Mouse (Mus musculus): ENCODE results near the gene Syne3. TPM values are rescaled to one million over a fixed set of nuclear protein-coding genes. Genes with fewer than 3 reads are reported as not detected.

Syne3 gene
- polyA plus RNA-seq, 1 experiment = 7.8 TPM

- no peak for TF ChIP-seq CTCF (IDR thresholded peaks at IDR 0.05; ENCODE audit: control insufficient read depth, insufficient read depth, insufficient replicate concordance, low read depth, low read length)
- no peak for TF ChIP-seq POLR2A (IDR thresholded peaks at IDR 0.05; ENCODE audit: control insufficient read depth, low read depth, low read length)
Measured at GRCm38 (mm10) chr12:104890066-104890465, 119.5 kb downstream of the Syne3 start.

GRCm38 (mm10) chr12:104886104-104886503, 123.5 kb downstream of the Syne3 start:
- H3K4me1 ChIP-seq (ENCODE audit: control insufficient read depth, insufficient read depth, low read length) = no peaks in the 10 kb centered on the region
- TF ChIP-seq POLR2A (IDR thresholded peaks at IDR 0.05; ENCODE audit: control insufficient read depth, low read depth, low read length) = no peak
- TF ChIP-seq CTCF (IDR thresholded peaks at IDR 0.05; ENCODE audit: control insufficient read depth, insufficient read depth, insufficient replicate concordance, low read depth, low read length) = no peak

More at GRCm38 (mm10) chr12:104890066-104890465, 119.5 kb downstream of the Syne3 start:
- no peak overlapping the region for H3K27ac ChIP-seq (ENCODE audit: control insufficient read depth, insufficient read depth, low read depth, low read length)
- H3K36me3 ChIP-seq (ENCODE audit: control insufficient read depth, insufficient read depth, low read length) = no peaks in the 10 kb centered on the region
- no peak overlapping the region for H3K4me3 ChIP-seq (ENCODE audit: control insufficient read depth, low read depth, low read length)
- H3K4me1 ChIP-seq (ENCODE audit: control insufficient read depth, insufficient read depth, low read length) = no peaks in the 10 kb centered on the region
- H3K27me3 ChIP-seq (ENCODE audit: control insufficient read depth, insufficient read depth, low read length) = no peaks in the 10 kb centered on the region

GRCm38 (mm10) chr12:104882533-104882932, 127.1 kb downstream of the Syne3 start:
- Histone ChIP-seq H3K27me3 (ENCODE audit: control insufficient read depth, insufficient read depth, low read length) (no peaks in the 10 kb centered on the region), H3K4me3 (ENCODE audit: control insufficient read depth, low read depth, low read length) (no peak overlapping the region), H3K27ac (ENCODE audit: control insufficient read depth, insufficient read depth, low read depth, low read length) (no peak overlapping the region), H3K36me3 (ENCODE audit: control insufficient read depth, insufficient read depth, low read length) (no peaks in the 10 kb centered on the region), H3K4me1 (ENCODE audit: control insufficient read depth, insufficient read depth, low read length) (no peaks in the 10 kb centered on the region)
- TF ChIP-seq CTCF (IDR thresholded peaks at IDR 0.05; ENCODE audit: control insufficient read depth, insufficient read depth, insufficient replicate concordance, low read depth, low read length) = no peak
- TF ChIP-seq POLR2A (IDR thresholded peaks at IDR 0.05; ENCODE audit: control insufficient read depth, low read depth, low read length) = no peak

More at GRCm38 (mm10) chr12:104886104-104886503, 123.5 kb downstream of the Syne3 start:
- Histone ChIP-seq H3K27me3 (ENCODE audit: control insufficient read depth, insufficient read depth, low read length) (no peaks in the 10 kb centered on the region), H3K27ac (ENCODE audit: control insufficient read depth, insufficient read depth, low read depth, low read length) (no peak overlapping the region), H3K4me3 (ENCODE audit: control insufficient read depth, low read depth, low read length) (no peak overlapping the region), H3K36me3 (ENCODE audit: control insufficient read depth, insufficient read depth, low read length) (no peaks in the 10 kb centered on the region)

GRCm38 (mm10) chr12:104882061-104882460, 127.5 kb downstream of the Syne3 start:
- no peak overlapping the region for H3K4me3 ChIP-seq (ENCODE audit: control insufficient read depth, low read depth, low read length)
- no peaks in the 10 kb centered on the region for H3K4me1 ChIP-seq (ENCODE audit: control insufficient read depth, insufficient read depth, low read length)
- TF ChIP-seq CTCF (IDR thresholded peaks at IDR 0.05; ENCODE audit: control insufficient read depth, insufficient read depth, insufficient replicate concordance, low read depth, low read length) (no peak), POLR2A (IDR thresholded peaks at IDR 0.05; ENCODE audit: control insufficient read depth, low read depth, low read length) (no peak)
- no peaks in the 10 kb centered on the region for H3K27me3 ChIP-seq (ENCODE audit: control insufficient read depth, insufficient read depth, low read length)
- no peak overlapping the region for H3K27ac ChIP-seq (ENCODE audit: control insufficient read depth, insufficient read depth, low read depth, low read length)
- H3K36me3 ChIP-seq (ENCODE audit: control insufficient read depth, insufficient read depth, low read length) = no peaks in the 10 kb centered on the region

- TF ChIP-seq CTCF (IDR thresholded peaks at IDR 0.05; ENCODE audit: control insufficient read depth, insufficient read depth, insufficient replicate concordance, low read depth, low read length) (no peak), POLR2A (IDR thresholded peaks at IDR 0.05; ENCODE audit: control insufficient read depth, low read depth, low read length) (no peak)
- H3K4me1 ChIP-seq (ENCODE audit: control insufficient read depth, insufficient read depth, low read length) = no peaks in the 10 kb centered on the region
Measured at GRCm38 (mm10) chr12:104881518-104882060, 128.0 kb downstream of the Syne3 start.

GRCm38 (mm10) chr12:104880367-104880766, 129.2 kb downstream of the Syne3 start:
- TF ChIP-seq POLR2A (IDR thresholded peaks at IDR 0.05; ENCODE audit: control insufficient read depth, low read depth, low read length) (no peak), CTCF (IDR thresholded peaks at IDR 0.05; ENCODE audit: control insufficient read depth, insufficient read depth, insufficient replicate concordance, low read depth, low read length) (no peak)
- no peak overlapping the region for H3K4me3 ChIP-seq (ENCODE audit: control insufficient read depth, low read depth, low read length)
- no peaks in the 10 kb centered on the region for H3K4me1 ChIP-seq (ENCODE audit: control insufficient read depth, insufficient read depth, low read length)
- H3K27me3 ChIP-seq (ENCODE audit: control insufficient read depth, insufficient read depth, low read length) = no peaks in the 10 kb centered on the region
- H3K36me3 ChIP-seq (ENCODE audit: control insufficient read depth, insufficient read depth, low read length) = no peaks in the 10 kb centered on the region
- no peak overlapping the region for H3K27ac ChIP-seq (ENCODE audit: control insufficient read depth, insufficient read depth, low read depth, low read length)

More at GRCm38 (mm10) chr12:104881518-104882060, 128.0 kb downstream of the Syne3 start:
- Histone ChIP-seq H3K4me3 (ENCODE audit: control insufficient read depth, low read depth, low read length) (no peak overlapping the region), H3K27me3 (ENCODE audit: control insufficient read depth, insufficient read depth, low read length) (no peaks in the 10 kb centered on the region), H3K36me3 (ENCODE audit: control insufficient read depth, insufficient read depth, low read length) (no peaks in the 10 kb centered on the region), H3K27ac (ENCODE audit: control insufficient read depth, insufficient read depth, low read depth, low read length) (no peak overlapping the region)

Other genes starting within 250 kb of the Syne3 start
- 117 and 119 TPM in 2 replicates for gene Clmn, start 144.7 kb downstream of the Syne3 start, polyA plus RNA-seq (2012; rRNA removed)
- 13.8 and 14.2 TPM in 2 replicates for gene Glrx5, start 22.9 kb upstream of the Syne3 start, polyA plus RNA-seq (2012; rRNA removed)
- gene Tcl1b2, start 136.2 kb upstream of the Syne3 start, polyA plus RNA-seq (2012; rRNA removed) = 0.23 and 0.52 TPM in 2 replicates
- gene Tcl1b1, start 149.9 kb upstream of the Syne3 start, polyA plus RNA-seq (2012; rRNA removed) = 0.17 TPM in 1 of 2 replicates, not detected in the other
- gene Tcl1b5, start 166.5 kb upstream of the Syne3 start, polyA plus RNA-seq (2012; rRNA removed) = not detected in 2 replicates
- not detected in 2 replicates for gene Tcl1b3, start 181.2 kb upstream of the Syne3 start, polyA plus RNA-seq (2012; rRNA removed)
- 0.33 and 0.53 TPM in 2 replicates for gene Tcl1b4, start 192.1 kb upstream of the Syne3 start, polyA plus RNA-seq (2012; rRNA removed)
- gene Tcl1, start 213.0 kb upstream of the Syne3 start, polyA plus RNA-seq (2012; rRNA removed) = 1.1 and 1.8 TPM in 2 replicates